Mouse (Mus musculus) G1E (cell line): ENCODE measurements at regions not wholly inside any gene's neighbourhood (a gene's known extent, or its start where the extent isn't known, plus 50 kb on each side); places are given as distances from the start of the nearest gene placed in this dataset.

Experiments used
- CTCF ChIP-seq: IDR thresholded peaks from 2 replicates; pipeline ENCODE4 v1.5.1; 2012; ENCODE audit warnings: low read depth, low read length, inconsistent platforms, mixed read lengths
- GATA1 ChIP-seq: IDR thresholded peaks from 2 replicates; pipeline ENCODE4 v1.6.1; 2012; ENCODE audit warnings: borderline replicate concordance, low read length, inconsistent platforms, mixed read lengths
- GATA2 ChIP-seq: IDR thresholded peaks from 2 replicates; pipeline ENCODE4 v1.6.1; 2012; ENCODE audit warnings: low read depth, low read length, inconsistent platforms, borderline replicate concordance
- TAL1 ChIP-seq: conservative IDR thresholded peaks from 2 replicates; pipeline ENCODE4 v1.6.1; 2012; ENCODE audit warnings: low read depth, low read length, inconsistent platforms, mixed read lengths

- TF ChIP-seq CTCF (no peak), GATA1 (no peak), TAL1 (no peak), GATA2 (no peak)
Observed at GRCm38 (mm10) chr17:88175951-88176623, 111.0 kb upstream of the Fbxo11 start.
